Mouse (Mus musculus) c-Kit-positive CD71-positive TER-119-positive erythroid progenitor cells, embryonic 14.5 days (primary cell): Measurements from ENCODE around the gene Ints5.
A peak's percentile ranks its signal among the peaks of the same experiment; 100 is the strongest.

Experiments
- DNase-seq: peaks from one replicate; pipeline ENCODE4 v3.0.0-alpha.2; 2013; ENCODE audit warnings: low spot score

The Ints5 gene

DNA sequence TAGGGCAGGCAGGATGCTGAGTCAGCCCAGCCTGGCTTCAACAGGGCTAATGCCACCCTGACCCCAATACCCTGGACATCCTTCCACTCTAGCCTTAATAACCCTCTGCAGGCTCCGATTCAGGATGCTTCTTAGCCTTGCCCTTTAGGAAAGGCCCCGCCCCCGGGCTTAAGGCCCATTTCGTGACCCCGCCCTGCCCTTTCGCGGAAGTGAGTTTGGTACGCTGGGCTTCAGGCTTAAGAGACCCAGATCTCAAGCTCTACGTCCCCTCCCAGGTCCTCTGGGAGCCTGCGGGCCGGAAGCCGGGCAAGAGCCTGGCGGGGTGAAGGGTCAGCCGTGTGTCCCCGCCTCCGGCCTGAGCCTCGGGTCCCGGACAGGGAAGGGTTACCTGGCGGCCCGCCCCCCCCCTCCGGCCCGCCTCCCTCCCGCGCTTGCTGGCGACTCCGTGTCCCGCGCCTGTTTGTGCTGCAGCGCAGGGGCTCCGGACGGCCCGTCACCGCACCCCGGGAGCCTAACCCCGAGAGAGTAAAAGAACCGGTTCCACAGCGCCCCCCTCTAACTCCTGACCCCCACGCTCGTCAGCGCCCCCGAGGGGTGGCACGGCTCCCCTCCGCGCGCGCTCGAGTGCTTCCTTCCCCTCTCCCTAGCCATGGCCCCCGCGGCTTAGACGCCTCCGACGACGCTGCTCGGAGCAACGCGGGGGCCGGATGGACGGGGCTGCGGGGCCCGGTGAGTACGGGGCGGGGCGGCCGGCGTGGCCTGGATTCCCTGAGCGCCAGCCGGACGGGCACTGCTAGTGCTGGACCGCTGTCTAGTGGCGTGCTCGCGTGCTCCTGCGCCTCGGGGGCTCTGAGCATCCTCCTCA is 36.7 kb downstream of the Ints5 start, which contains the start of the genes Rom1 and Eml3:
Gene Rom1, minus strand, starts transcription at position 133 of the 865 bp plus-strand sequence.
Gene Eml3, plus strand, starts transcription at position 329 of the 865 bp plus-strand sequence.
- peak; percentile 82 for DNase-seq

DNA sequence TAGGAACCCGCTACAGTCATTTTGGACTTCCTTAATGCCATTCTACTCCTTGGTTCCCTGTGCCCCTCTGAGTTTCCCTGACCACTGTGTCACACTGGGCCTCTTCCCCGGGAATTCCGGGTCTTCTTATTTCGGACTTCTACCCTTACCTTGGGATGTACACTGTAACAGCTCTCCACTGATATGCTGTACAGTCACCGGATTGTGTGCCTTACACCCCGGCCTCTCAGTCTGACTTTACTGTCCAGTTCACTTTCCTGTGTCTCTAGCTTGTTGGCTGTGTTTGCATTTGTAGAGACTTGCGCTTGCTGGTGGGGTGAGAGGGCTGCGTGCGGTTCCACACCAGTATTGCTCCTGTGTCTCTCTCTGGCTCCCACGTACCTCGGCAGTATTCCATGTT is 37.3 kb downstream of the Ints5 start:
- no peak for DNase-seq

DNA sequence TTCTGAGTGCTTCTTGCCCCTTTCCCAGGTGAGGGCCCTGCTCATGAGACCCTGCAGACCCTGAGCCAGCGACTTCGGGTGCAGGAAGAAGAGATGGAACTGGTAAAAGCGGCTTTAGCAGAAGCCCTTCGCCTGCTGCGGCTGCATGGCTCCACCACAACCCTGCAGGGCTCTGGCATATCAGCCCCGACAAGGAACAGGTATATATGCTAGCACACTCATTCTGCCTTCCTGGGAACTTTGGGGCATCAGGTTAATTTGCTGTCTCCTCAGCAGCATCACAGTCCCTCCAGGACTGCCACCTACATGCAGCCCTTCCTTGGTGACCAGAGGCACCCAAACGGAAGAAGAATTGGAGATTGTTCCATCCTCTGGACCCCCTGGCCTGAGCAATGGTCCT is 38.0 kb downstream of the Ints5 start:
- no peak for DNase-seq

DNA sequence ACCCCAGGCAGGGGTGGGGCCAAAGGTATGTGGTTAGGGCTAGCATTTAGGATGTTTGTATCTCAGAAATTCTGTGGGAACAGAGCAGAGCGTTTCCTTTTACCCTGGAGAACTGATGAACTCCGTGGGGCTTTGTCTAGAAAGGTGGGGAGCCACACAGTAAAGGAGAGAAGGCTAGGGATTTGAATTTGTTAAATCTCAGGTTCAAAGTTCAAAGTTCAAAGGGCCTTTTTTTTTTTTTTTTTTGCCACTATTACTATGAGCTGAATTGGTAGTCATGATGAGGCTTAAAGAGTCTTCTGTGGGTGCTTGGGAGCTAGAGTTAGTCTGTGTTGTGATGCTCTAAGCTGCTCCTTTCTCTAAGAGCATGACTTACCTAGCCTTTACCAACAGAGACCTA is 43.9 kb downstream of the Ints5 start:
- DNase-seq: no peak

DNA sequence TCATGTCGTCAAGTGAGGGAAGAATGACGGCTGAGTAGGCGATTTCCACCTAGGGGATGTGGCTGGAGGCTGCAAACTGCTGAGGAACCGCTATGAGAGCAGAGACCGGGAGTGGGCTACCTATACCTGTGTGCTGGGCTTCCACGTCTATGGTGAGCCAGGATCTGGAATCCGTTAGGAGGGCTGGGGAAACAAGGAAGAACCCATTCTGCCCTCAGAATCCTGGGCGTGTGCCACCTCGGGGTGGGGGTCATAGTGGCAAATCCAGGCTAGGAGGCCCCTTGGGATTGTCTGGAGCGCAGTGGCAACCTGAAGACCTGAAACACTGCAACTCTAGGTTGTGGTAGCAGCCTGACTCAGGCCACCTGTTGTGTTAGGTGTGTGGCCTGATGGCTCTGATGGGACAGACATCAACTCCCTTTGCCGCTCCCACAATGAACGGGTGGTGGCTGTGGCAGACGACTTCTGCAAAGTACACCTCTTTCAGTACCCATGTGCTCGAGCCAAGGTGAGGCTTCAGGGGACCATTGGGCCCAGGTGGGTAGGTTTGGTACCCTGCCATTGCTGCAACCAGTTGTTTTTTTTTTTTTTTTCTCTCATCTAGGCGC is 47.8 kb downstream of the Ints5 start:
- no peak for DNase-seq

DNA sequence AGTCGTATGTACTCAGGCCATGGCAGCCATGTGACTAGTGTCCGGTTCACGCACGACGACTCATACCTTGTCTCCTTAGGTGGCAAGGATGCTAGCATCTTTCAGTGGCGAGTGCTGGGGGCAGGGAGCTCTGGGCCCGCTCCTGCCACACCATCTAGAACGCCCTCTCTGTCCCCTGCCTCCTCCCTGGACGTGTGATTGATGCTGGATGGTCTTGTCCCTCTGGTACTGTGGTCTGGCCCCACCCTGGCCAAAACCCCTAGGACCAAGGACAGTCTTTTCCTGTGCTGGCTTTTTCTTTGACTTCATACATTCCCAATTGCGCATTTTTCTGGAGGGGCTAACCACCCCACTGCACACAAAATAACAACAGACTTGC is 48.3 kb downstream of the Ints5 start:
- no peak for DNase-seq

DNA sequence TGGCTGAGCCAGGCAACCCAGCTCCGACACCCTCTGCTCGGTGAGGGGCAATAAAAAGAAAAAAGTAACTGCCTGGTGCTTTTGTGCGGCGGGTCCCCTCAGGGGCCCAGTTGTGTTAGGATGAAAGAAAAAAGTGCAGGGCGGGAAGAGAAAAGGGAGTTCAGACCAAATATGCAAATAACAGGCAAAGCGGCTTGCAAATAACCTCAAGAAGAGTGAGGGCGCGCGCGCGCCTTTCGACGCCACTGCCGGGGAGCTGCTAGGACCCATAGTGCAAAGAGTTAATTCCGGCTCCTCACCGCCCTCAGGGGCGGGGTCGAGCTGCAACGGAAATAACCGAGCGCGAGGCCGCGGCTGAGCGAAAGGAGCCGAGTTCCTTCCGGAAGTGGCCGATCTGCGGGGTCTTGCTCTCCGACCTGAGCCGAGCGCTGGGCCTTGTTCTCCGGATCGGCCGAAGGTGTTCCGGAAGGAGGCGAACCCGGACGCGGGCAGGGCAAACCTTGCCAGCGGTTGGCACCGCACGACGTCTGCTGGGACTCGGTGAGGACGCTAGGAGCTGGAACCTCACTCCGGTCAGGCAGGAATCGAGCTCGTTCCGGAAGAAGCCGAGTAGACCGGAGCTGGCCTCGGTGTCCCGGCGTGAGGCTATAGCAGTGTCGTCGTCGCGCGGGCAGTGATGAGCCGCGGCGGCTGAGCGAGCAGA is 48.9 kb downstream of the Ints5 start, which contains the start of gene Mta2:
Gene Mta2, plus strand, starts transcription at position 361 of the 703 bp plus-strand sequence.
- peak; percentile 95 for DNase-seq

DNA sequence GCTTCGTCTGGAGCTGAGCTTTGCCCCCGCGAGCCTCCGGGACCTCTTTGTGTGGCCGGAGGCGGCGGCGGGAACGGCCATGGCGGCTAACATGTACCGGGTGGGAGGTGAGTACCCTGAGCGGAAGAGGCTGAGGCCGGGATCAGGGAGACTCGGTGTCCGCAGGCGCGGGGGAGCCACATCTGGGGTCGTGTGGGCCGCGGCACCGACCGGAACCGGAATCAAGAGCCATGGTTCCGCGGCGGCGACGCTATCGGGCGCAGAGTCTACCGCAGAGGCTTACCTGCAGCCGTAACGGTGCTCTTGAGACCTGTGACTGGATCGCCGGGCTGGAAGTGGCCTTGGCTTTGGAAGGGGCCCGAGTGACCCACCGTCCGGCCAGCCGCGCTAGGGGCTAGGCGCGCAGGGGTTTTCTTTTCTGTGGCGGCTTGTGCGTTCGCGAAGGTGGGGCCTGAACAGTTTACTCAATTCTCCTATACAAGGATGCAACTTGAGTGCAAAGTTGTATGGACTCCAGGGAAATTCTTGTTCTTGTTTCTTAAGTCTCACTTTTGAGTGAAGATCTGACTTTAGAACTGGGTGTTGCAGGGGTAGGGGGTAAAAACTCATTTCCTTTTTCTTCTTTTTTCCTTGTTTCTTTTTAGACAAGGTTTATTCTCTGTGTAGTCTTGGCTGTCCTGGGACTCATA is 49.6 kb downstream of the Ints5 start:
- no peak for DNase-seq

DNA sequence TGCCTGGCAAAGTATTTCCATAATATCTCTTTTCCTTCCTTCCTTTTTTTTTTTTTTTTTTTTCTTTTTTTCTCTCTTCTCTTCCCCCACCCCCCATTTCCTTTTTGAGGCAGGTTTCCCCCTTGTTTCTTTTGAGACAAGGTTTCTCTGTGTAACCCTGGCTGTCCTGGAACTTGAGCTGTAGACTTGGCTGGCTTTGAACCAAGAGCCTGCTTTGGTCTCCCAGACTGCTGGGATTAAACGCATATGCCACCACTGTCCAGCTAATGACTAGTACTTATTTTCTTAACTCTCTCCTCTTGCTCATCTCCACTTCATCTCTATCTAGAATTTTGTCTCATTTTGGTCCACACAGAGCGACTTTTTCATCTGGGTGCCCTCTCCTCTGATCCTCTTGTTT is 50.2 kb downstream of the Ints5 start:
- no peak for DNase-seq

DNA sequence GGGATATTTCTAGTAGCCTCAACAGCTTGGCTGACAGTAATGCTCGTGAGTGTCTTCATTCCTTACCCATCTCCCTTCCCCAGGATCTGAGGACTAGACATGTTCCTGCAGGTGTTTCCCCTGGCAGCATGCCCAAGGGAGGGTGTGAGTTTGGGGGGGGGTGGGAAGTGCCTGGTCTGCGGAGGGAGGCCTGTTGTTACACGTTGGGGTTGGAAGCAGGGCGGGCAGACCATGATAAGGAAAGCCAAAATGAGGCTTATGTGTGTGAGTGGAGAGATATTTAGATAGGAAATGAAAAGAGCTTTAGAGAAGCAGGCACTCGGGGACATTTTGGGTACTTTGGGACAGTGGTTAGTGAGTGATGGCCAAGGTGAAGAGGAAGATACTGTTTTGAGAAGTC is 51.3 kb downstream of the Ints5 start:
- DNase-seq: peak; percentile 64

DNA sequence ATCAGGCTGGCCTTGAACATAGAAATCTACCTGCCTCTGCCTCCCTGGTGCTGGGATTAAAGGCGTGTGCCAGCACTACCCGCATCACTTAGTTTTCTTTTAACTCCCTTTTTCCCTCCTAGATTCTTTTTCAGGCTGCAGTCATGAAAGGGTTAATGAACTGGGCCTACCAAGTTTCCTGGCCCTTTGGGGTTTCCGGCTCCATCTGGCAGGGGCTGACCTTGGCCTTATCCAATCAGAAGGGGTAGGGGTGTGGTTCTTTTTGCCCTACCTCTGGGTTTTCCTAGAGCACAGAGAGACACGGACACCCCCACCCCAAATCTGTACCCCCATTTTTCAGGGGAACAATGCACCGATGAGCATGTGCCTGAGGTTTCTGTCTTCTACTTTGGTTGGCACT is 51.9 kb downstream of the Ints5 start:
- peak; percentile 75 for DNase-seq

DNA sequence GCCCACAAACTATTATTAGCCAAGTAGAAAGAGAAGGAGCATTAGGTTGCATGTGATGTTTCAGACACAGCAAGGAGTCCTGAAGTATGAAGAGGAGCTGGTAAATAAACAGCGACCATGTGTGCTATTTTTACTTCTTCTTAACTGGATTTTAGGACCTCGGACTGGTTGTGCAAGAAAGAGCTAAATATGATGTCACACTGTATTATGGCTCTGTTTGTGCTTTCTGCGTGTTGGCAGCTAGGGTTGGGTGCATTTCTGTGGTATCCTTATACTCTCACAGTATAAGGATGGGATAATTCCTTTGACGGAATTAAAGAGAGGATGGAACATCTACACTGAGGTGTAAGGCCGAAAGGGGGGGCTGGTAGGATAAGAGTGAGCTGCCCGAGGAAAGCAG is 52.4 kb downstream of the Ints5 start:
- no peak for DNase-seq

DNA sequence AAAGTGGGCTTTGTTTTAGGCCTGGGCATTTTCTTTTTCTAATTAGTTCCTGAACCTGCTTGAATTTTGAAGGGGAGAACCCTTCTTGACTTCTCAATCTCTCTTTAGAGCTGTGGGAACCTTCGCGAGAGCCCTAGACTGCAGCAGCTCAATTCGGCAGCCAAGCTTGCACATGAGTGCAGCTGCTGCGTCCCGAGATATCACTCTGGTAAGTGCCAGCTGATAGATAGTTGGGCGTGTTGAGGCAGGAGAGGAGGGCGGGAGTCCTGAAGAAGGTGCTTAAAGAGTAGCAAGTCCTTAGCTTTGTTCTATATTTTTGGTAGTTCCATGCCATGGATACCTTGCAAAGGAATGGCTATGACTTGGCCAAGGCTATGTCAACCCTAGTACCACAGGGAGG is 54.1 kb downstream of the Ints5 start:
- DNase-seq: no peak
